Mouse (Mus musculus) urinary bladder, postnatal 25 days (tissue): ENCODE results near the gene Chrng.

Experiments used
- DNase-seq: peaks from one replicate; pipeline ENCODE4 v3.0.0; 2022; ENCODE audit warnings: low spot score

Gene Chrng

GRCm38 (mm10) chr1:87204465-87204864, at the start of gene Chrng:
Gene Chrng (plus strand): TSS chr1:87204657.
- no peak for DNase-seq

- no peak for DNase-seq
Measured at GRCm38 (mm10) chr1:87155531-87156198, 48.8 kb upstream of the Chrng start.

- no peak for DNase-seq
Measured at GRCm38 (mm10) chr1:87156199-87156587, 48.3 kb upstream of the Chrng start, which contains the start of gene Ecel1. Gene Ecel1 (minus strand): TSS chr1:87156521.

- DNase-seq: no peak
Measured at GRCm38 (mm10) chr1:87159396-87159795, 45.1 kb upstream of the Chrng start.

- no peak for DNase-seq
Measured at GRCm38 (mm10) chr1:87164164-87164795, 40.2 kb upstream of the Chrng start.

- no peak for DNase-seq
Measured at GRCm38 (mm10) chr1:87164796-87165184, 39.7 kb upstream of the Chrng start.

- DNase-seq: no peak
Measured at GRCm38 (mm10) chr1:87170458-87170857, 34.0 kb upstream of the Chrng start.

GRCm38 (mm10) chr1:87171312-87171711, 33.1 kb upstream of the Chrng start:
- no peak for DNase-seq

GRCm38 (mm10) chr1:87172316-87172715, 32.1 kb upstream of the Chrng start:
- DNase-seq: no peak

- DNase-seq: peak; percentile 52
Measured at GRCm38 (mm10) chr1:87174006-87174955, 30.2 kb upstream of the Chrng start.

- peak; percentile 22 for DNase-seq
Measured at GRCm38 (mm10) chr1:87175852-87176292, 28.6 kb upstream of the Chrng start.

GRCm38 (mm10) chr1:87180896-87181295, 23.6 kb upstream of the Chrng start:
- DNase-seq: no peak

- no peak for DNase-seq
Measured at GRCm38 (mm10) chr1:87183013-87183412, 21.4 kb upstream of the Chrng start, which contains the start of gene Prss56. Gene Prss56 (plus strand): TSS chr1:87183313.

GRCm38 (mm10) chr1:87183998-87184750, 20.3 kb upstream of the Chrng start:
- DNase-seq: no peak

GRCm38 (mm10) chr1:87184751-87185139, 19.7 kb upstream of the Chrng start:
- DNase-seq: peak; percentile 70

- no peak for DNase-seq
Measured at GRCm38 (mm10) chr1:87185526-87185925, 18.9 kb upstream of the Chrng start.

- DNase-seq: no peak
Measured at GRCm38 (mm10) chr1:87186261-87187036, 18.0 kb upstream of the Chrng start.

GRCm38 (mm10) chr1:87187037-87187355, 17.5 kb upstream of the Chrng start:
- DNase-seq: peak; percentile 79

- no peak for DNase-seq
Measured at GRCm38 (mm10) chr1:87190429-87190828, 14.0 kb upstream of the Chrng start, which contains the start of gene Chrnd. Gene Chrnd (plus strand): TSS chr1:87190607.

- no peak for DNase-seq
Measured at GRCm38 (mm10) chr1:87197296-87197695, 7.2 kb upstream of the Chrng start.
